Mouse (Mus musculus) frontal cortex, postnatal 25 days (tissue): ENCODE measurements around the gene Prss23.

ENCODE experiments used
- DNase-seq, 2 experiments: peaks; one replicate each; pipeline ENCODE4 v3.0.0; 2022; ENCODE audit warnings: low spot score in 2 of 2

The Prss23 gene

GRCm38 (mm10) chr7:89508672-89509071 lies 18.3 kb downstream of the Prss23 start:
- no peak for DNase-seq

GRCm38 (mm10) chr7:89499516-89500307 lies 27.3 kb downstream of the Prss23 start:
- peak; percentile 30 to 44 for DNase-seq

DNA sequence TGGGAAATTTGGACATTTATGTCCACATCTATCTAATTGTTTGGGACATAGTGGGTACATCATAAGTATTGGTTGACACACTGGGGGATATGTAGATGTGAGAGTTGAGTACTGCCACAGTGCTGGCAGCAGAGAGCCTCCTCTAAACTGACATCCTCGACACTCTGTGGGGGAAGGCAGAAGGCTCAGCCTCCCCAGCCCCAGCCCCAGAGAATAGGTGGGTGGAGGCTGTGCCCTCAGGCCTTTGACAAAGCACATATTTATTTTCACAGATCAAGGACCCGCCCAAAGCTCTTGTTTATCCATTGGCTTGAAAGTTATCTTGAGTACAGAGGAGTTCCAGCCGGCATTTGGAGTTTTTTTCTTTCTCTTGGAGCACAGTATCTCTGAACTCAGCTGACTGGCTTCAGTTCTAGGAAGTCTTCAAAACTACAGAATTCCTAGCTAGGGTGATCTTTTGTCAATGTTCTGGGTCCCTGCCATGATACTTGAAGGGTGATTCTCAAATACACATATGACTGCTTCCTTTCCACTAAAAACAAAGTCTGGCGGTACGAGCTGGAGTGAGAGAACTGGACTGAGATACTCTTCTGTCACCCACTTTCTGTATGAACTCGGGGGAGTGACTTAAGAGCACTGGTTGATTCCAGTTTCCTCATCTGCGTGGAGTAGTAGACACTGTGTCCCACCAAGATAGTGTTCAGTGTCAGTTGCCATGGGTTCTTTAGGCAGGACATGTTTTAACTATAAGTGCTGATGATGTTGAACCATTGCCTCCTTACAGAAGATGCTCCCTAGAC lies 43.0 kb downstream of the Prss23 start:
- DNase-seq: no peak

GRCm38 (mm10) chr7:89481723-89482122 lies 45.3 kb downstream of the Prss23 start:
- DNase-seq: no peak

DNA sequence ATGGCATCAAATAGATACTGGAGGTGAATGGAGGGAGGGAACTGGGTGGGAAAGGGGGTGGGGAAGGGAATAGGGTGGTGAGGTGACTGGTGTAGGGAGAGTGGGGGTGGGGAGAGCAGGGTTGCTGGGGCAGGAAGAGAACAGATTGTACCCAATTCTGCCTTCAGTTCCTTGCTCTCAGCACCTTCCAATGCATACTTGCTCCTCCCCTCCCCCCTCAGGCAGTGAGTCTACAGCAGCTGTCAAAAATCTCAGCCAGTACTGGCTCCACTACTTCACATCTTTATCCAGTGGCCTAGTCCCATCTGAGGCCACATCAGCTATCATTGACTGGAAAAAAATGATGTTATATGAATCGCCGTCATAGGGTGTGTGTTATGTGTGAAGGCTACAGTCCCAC lies 48.5 kb downstream of the Prss23 start:
- DNase-seq: no peak

DNA sequence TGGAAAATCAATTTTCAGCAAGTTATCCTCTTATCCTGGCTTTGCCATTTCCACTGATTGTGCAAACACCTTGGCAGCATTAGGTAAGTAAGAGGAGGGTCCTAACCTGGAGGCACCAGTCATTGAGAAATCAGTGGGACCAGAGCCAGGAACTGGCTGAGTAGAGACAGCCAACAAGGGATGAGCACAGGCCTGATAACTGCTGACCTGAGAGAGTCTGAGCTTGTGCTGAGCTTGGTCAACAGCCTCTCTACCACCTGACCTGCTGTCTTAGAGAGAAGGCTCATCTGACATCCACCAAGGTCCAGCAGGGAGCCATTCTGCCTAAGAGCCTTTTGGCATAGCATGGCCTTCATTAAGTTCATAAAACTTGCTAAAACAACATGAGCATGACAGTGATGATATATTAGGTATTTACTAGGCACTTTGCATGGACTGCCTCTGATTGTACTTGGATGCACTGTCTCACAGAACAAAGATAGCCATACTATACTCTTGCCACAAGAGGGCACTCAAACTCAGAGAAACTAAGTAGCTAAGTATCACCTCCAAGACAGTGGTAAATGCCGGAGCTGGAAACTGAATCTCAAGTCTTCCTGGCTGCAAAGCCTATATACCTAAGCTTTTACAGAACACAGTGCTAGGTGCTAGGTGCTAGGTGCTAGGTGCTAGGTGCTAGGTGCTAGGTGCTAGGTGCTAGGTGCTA lies 49.5 kb downstream of the Prss23 start:
- no peak for DNase-seq

GRCm38 (mm10) chr7:89473442-89473841 lies 53.5 kb downstream of the Prss23 start:
- DNase-seq: no peak

GRCm38 (mm10) chr7:89463775-89464592 lies 63.0 kb downstream of the Prss23 start:
- DNase-seq: no peak

DNA sequence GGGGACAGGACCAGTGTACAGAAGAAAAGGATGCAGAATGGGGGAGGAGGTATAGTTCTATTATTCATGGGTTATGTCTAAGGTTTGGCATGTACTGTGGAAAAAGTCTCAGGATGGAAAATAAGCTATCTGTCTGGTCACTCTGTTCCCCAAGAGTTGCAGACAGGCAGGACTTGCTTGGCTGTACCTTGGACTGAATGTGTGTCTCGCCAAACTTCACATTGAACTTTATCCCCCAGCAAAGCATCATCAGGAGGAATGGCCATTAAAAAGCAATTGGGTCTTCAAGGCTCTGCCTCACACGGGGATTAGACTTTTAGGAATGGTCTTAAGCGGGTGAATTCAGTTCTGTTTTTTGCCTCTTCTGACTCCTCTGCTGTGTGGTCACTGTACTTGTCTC lies 63.7 kb downstream of the Prss23 start:
- no peak for DNase-seq

DNA sequence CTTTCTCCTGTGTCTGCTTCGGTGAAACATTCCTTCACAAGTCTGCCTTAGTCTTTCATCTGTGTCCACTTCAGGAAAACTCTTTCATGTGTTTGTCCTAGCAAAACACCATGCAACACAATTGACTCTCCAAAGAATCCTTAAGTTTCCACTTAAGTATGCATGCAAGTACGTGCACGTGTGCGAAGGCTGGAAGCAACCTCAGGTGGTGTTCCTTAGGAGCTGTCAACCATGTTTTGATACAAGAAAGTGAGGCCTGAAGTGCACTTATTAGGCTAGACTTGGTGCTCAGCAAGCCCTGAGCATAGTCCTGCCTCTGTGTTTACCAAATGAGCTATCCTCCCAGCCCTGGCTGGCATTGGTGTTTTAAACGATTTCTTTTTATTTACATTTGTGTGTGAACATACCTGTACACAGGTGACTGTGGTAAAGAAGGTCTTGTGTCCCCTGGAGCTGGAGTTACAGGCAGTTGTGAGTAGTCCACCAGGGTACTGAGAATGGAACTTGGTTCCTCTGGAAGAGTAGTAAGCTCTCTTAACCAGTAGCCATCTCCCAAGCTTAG lies 64.3 kb downstream of the Prss23 start:
- DNase-seq: no peak

DNA sequence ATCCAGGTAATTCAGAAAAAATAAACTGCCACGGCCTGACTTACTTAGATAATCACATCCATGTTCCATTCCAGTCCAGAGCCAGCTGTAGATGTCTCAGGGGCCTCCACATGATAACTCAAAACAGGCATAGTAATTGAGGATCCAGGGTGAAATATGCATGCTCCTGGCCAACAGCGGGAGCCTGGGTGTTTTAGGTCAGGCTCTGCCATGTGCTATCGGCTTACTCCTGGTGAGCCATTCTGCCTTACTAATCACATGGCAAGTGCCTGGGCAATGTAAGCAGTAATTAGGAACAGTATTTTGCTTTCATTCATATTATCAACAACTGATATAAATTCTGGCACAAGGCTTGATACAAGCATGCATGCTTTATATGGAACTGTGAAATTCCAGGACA lies 65.6 kb downstream of the Prss23 start:
- no peak for DNase-seq

DNA sequence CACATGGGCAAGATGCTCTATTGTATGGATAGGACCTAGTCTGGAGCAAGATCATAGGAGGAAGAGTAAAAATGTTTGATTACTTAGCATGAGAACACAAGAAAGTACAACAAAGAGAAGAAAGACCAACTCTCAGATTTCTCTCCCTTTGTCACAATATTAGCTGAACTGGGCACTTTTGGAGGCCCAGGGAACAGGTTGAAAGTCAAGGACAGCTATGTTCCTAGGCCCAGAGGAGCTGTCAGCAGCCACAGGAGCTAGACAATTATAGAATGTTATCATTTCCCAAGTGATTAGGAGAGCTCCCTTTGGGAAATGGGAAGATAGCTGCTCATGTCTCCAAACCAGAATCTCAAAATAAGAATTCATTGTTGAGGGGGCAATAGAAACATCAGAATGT lies 66.1 kb downstream of the Prss23 start:
- DNase-seq: no peak

DNA sequence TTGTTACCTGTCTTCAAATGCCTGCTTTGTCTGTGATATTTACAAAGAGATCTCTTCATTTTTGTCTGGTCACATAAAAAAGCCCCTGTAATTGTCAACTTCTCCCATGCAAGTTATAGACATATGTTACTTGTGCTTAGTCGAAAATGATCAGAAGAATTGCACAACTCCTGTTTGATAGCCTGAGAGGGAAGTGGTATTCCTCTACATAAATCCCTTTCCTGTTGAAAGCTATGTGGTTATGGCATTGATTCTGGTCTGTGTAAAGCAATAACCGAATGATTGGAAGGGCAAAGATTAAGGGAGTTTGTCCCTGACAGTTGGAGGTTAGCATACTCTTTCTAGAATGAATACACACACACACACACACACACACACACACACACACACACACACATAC lies 67.3 kb downstream of the Prss23 start:
- DNase-seq: no peak
